Mouse (Mus musculus) monocyte, adult 59 days (primary cell): Measurements from ENCODE around the gene Rasgef1c. TPM values are rescaled to one million over a fixed set of nuclear protein-coding genes. Genes with fewer than 3 reads are reported as not detected.

Experiments
- total RNA-seq, 2 experiments: library from RNA; stranded (reverse); gene quantifications; one replicate each; pipeline ENCODE4 v1.2.4; 2023

Rasgef1c gene
- not detected for total RNA-seq

DNA sequence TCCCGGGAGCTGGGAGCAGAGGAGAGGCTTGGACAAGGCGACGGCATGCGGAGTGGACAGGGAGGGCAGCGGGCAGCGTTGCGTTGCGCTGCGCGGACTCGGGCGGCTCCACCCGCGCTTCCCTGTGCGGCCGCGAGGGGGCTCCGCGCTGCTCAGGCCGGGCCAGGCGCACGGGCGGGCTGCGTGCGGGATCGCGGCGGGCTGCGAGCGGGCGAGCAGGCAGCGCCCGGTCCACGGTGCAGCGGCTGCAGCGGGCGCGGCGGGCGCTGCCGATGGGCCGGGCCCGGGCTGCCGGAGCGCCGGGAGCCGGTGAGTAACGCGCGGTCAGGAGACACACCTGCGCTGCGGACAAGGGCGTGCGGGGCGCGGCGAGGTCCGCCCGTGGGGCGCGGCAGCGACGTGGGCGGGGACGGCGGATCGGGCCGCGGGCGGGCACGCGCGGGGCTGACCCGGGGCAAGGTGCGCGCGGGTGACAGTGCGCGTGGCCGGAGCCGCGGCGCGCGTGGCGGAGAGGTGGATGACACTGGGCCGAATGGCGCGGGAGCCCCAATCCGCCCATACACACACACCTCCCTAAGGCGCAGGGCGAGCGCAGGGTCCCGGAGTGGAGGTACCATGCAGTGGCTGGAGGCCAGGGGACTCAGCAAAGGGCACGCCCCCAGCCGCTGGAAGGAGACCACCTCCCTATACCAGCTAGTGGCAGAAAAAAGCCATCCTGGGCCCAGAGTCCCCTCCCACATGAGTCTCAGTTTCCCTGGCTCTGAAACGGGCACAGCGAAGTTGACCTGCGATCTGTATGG, at the start of gene Rasgef1c:
Rasgef1c (plus strand) TSS at position 177 of the 800 bp plus-strand sequence.

GRCm38 (mm10) chr11:50024833-50025720, 123.4 kb downstream of the Rasgef1c start, which contains the start of gene Rnf130:
Gene Rnf130, plus strand, starts transcription at chr11:50025346.

Other genes with a start within 250 kb of the Rasgef1c start
- gene Scgb3a1, start 238.2 kb upstream of the Rasgef1c start, total RNA-seq, result not detected
- gene Cnot6, start 189.1 kb upstream of the Rasgef1c start, total RNA-seq, result 10 to 100 TPM; 45.7 to 49.1 TPM
- gene Gfpt2, start 107.7 kb upstream of the Rasgef1c start, total RNA-seq, result not detected
- gene Mapk9, start 55.1 kb upstream of the Rasgef1c start, total RNA-seq, result 10 to 100 TPM; 42.1 to 47.6 TPM
- 100 to 1,000 TPM; 250 to 262 TPM for gene Rnf130, start 123.5 kb downstream of the Rasgef1c start, total RNA-seq
- gene Tbc1d9b, start 229.6 kb downstream of the Rasgef1c start, total RNA-seq, result 10 to 100 TPM; 57.0 to 69.5 TPM